Mouse (Mus musculus) heart, embryonic 15.5 days (tissue): ENCODE results near the gene Dpagt1. TPM values are rescaled to one million over a fixed set of nuclear protein-coding genes. Genes with fewer than 3 reads are reported as not detected.
"Not testable (repeated sequence)": the region's sequence is repeated elsewhere in the genome, so short reads cannot be mapped to it uniquely, and the experiment has no call there.

ENCODE experiments used
- ATAC-seq: fragments of 200-750 bp; cut with Nextera tagmentation; replicated peaks from 2 replicates; pipeline ENCODE4 v1.8.0; 2017; ENCODE audit warnings: low read depth, moderate TSS enrichment; ENCODE audit not compliant: insufficient number of reproducible peaks, insufficient read depth, low FRiP score
- H3K27ac ChIP-seq: fragments of 300-500 bp; sonication (generic); 2 replicates; pipeline ENCODE4 v1.5.1; 2015; ENCODE audit warnings: mild to moderate bottlenecking, inconsistent platforms
- H3K27me3 ChIP-seq: fragments of 300-500 bp; sonication (generic); 2 replicates; pipeline ENCODE4 v1.6.1; 2015; ENCODE audit warnings: inconsistent platforms
- H3K36me3 ChIP-seq: fragments of 300-500 bp; sonication (generic); 2 replicates; pipeline ENCODE4 v1.6.1; 2015; ENCODE audit warnings: mild to moderate bottlenecking, inconsistent platforms
- H3K4me1 ChIP-seq: fragments of 300-500 bp; sonication (generic); replicated peaks from 2 replicates; pipeline ENCODE4 v1.6.1; 2015; ENCODE audit warnings: inconsistent platforms
- H3K4me2 ChIP-seq: fragments of 300-500 bp; sonication (generic); 2 replicates; pipeline ENCODE4 v1.6.1; 2015; ENCODE audit warnings: inconsistent platforms, mild to moderate bottlenecking, moderate library complexity
- H3K4me3 ChIP-seq: fragments of 300-500 bp; sonication (generic); 2 replicates; pipeline ENCODE4 v1.5.1; 2015; ENCODE audit warnings: mild to moderate bottlenecking, inconsistent platforms
- H3K9ac ChIP-seq: fragments of 300-500 bp; sonication (generic); 2 replicates; pipeline ENCODE4 v1.6.1; 2015; ENCODE audit warnings: mild to moderate bottlenecking, inconsistent platforms
- H3K9me3 ChIP-seq: fragments of 300-500 bp; sonication (generic); replicated peaks from 2 replicates; pipeline ENCODE4 v1.6.1; 2016; ENCODE audit warnings: inconsistent platforms
- WGBS: fragments of 180-500 bp; shearing (Covaris S2); methylation state at CpG from one replicate; pipeline ENCODE4 v1.1.7; 2015; ENCODE audit warnings: mixed read lengths; 5-methylcytosine and 5-hydroxymethylcytosine counted together
- polyA plus RNA-seq: library from polyadenylated mRNA; unstranded; fragments of >200 nt; fragmentation: Nextera tagmentation; extraction: Ambion mirVana; gene quantifications from 2 replicates; pipeline ENCODE4 v1.2.1, GENCODE M21; 2015

The Dpagt1 gene
- polyA plus RNA-seq, 1 experiment from 2014 or later, result 27.8 TPM

DNA sequence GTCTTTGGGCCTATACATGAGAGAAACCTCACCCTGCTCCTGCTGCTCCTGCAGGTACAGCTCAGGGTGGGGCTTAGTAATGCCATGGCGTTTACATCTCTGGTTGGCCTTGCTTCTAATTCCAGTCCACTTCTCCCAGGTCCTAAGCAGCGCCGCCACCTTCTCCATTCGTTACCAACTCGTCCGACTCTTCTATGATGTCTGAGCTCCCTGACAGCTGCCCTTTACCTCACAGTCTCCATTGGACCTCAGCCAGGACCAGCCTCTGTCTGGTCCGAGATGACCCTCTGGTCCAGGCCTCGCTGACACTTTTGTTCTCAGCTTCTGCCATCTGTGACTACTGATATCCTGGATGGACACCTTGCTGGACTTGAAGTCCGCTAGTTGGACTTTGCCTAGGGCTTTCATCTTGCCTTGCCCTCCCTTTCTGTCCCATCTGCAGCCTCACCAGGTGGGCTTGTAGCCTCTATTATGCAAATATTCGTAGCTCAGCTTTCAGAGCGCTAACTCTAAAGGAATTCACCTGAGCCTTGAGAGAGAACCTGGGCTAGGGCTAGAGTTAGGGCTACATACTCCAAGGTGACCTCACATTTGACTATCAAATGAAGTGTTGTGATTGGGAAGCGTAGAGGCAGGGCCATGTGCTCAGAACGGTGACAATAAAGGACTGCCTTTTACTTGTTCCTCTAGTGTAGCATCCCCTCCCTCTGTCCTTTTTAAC lies 7.3 kb downstream of the Dpagt1 start:
- peaks cover 70% of the 10 kb centered on the region for H3K36me3 ChIP-seq
- 92% methylated on average over 13 of the region's 13 CpGs for WGBS
- H3K4me3 ChIP-seq, result no peak overlapping the region
- no peaks in the 10 kb centered on the region for H3K9me3 ChIP-seq
- H3K27ac ChIP-seq, result no peak overlapping the region
- no peak overlapping the region for H3K4me2 ChIP-seq
- no peak for ATAC-seq
- no peaks in the 10 kb centered on the region for H3K27me3 ChIP-seq
- H3K9ac ChIP-seq, result no peak overlapping the region
- peaks cover 25% of the 10 kb centered on the region for H3K4me1 ChIP-seq

- H3K4me1 ChIP-seq, result peaks cover 24% of the 10 kb centered on the region
- ATAC-seq, result peak; percentile 93
- peak within 1 kb of the TSS; percentile 82 for H3K9ac ChIP-seq
- no peaks in the 10 kb centered on the region for H3K9me3 ChIP-seq
- WGBS, result under 1% methylated on average over 88 of the region's 91 CpGs
- no peaks in the 10 kb centered on the region for H3K27me3 ChIP-seq
- peak within 1 kb of the TSS; percentile 77 for H3K4me2 ChIP-seq
- H3K27ac ChIP-seq, result peak within 1 kb of the TSS; percentile 98
- peak within 1 kb of the TSS; percentile 71 for H3K4me3 ChIP-seq
- H3K36me3 ChIP-seq, result peaks cover 64% of the 10 kb centered on the region
Observed at GRCm38 (mm10) chr9:44334396-44335330, 8.8 kb downstream of the Dpagt1 start, which contains the start of gene H2afx. TSS of gene H2afx (plus strand) at chr9:44334694.

DNA sequence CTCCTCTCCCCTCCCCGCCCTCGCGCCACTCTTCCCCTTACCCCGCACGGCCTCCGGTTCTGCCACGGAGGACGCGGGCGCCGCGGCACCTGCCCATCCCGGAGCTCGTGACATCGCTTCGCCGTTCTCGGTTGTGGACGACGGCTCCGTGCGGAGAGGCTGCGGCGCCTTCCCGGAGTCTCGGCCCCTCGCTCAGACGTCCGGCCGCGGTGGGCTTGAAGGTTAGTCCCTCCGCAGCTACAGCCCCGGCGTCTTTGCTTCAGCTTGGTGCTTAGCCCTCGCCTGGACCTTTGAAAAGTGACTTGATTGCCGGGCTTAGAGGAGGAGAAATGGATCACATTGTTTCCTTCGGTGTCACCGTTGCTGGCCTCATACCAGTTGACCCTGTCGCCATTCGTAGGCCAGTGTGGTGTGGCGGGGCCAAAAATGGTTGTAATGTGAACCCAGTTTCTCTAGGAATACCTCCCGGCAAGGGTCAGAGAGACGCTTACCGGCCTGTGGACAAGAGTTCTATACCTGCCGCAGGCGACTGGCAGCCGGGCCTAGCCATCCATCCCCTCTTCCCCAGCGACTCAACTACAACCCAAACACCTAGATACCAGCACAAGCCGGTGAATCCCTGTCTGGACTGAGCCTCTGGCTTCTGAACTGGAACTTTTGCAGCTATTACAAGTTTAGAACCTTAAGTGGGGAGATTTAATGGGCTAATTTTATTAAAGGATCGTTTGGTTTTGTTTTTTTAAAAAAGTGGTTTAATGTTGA lies 9.7 kb downstream of the Dpagt1 start:
- Histone ChIP-seq H3K27me3 (no peaks in the 10 kb centered on the region), H3K27ac (peak overlapping the region; percentile 98), H3K9ac (peak overlapping the region; percentile 82), H3K9me3 (no peaks in the 10 kb centered on the region), H3K4me3 (peak overlapping the region; percentile 71), H3K36me3 (peaks cover 60% of the 10 kb centered on the region), H3K4me2 (peak overlapping the region; percentile 77), H3K4me1 (peaks cover 24% of the 10 kb centered on the region)
- 0% methylated on average over 50 of the region's 50 CpGs for WGBS
- ATAC-seq, result no peak; the same call in 1 of the 2 replicates

DNA sequence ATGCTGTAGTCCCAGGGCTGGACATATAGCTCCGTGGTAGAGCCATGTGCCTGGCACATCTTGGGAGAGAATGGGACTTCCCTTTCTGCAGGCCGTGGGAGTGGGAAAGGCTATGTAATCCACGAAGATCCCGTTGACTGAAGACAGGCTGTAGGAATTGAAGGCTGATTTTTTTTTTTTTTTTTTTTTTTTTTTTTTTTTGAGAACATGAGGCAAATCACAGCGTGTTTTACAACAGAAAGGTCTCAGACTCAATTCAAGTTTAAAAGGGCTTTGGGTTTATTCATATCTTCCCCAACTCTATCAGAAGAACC lies 10.2 kb downstream of the Dpagt1 start:
- peaks cover 24% of the 10 kb centered on the region for H3K4me1 ChIP-seq
- peak overlapping the region; percentile 98 for H3K27ac ChIP-seq
- 2% methylated on average over 5 of the region's 5 CpGs for WGBS
- H3K9ac ChIP-seq, result peak overlapping the region; percentile 82
- H3K9me3 ChIP-seq, result no peaks in the 10 kb centered on the region
- no peaks in the 10 kb centered on the region for H3K27me3 ChIP-seq
- H3K4me3 ChIP-seq, result peak overlapping the region; percentile 71
- peak overlapping the region; percentile 77 for H3K4me2 ChIP-seq
- H3K36me3 ChIP-seq, result peaks cover 56% of the 10 kb centered on the region
- ATAC-seq, result no peak

DNA sequence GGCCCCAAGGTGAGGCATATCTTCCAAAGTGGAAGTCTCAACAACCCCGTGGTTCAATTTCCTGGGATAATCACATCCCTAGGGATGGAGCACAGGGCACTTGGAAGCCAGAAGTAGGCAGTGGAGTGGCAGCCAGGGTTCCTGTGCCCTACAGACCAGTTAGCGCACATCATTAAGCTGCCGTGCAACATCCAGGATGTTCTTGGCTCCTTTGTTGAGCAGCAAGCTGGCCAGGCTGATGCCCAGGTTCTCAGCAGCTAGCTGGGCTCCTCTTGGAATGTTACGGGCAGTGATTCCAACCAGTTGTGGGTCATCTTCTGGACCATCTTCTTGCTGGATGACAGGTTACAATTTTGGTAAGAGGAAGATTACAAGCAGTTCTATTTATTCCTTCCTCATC lies 10.7 kb downstream of the Dpagt1 start:
- not testable (repeated sequence) for H3K27ac ChIP-seq
- peaks cover 55% of the 10 kb centered on the region for H3K36me3 ChIP-seq

GRCm38 (mm10) chr9:44336964-44337363 lies 11.1 kb downstream of the Dpagt1 start:
- no peaks in the 10 kb centered on the region for H3K9me3 ChIP-seq
- H3K4me1 ChIP-seq, result peaks cover 28% of the 10 kb centered on the region
- peak overlapping the region; percentile 82 for H3K9ac ChIP-seq
- WGBS, result 60% methylated on average over 3 of the region's 3 CpGs
- H3K27me3 ChIP-seq, result no peaks in the 10 kb centered on the region
- no peak overlapping the region for H3K27ac ChIP-seq
- H3K4me2 ChIP-seq, result peak overlapping the region; percentile 77
- H3K4me3 ChIP-seq, result peak overlapping the region; percentile 71
- H3K36me3 ChIP-seq, result peaks cover 54% of the 10 kb centered on the region
- ATAC-seq, result no peak

More for the DNA sequence above, 10.7 kb downstream of the Dpagt1 start:
- not testable (repeated sequence) for H3K27me3 ChIP-seq, ATAC-seq, H3K9me3 ChIP-seq
- Histone ChIP-seq H3K4me1 (peaks cover 24% of the 10 kb centered on the region), H3K4me2 (peak overlapping the region; percentile 77), H3K9ac (peak overlapping the region; percentile 82), H3K4me3 (peak overlapping the region; percentile 71)
- 32% methylated on average over 4 of the region's 4 CpGs for WGBS

GRCm38 (mm10) chr9:44337436-44338169 lies 11.8 kb downstream of the Dpagt1 start:
- Histone ChIP-seq H3K9me3 (no peaks in the 10 kb centered on the region), H3K36me3 (peaks cover 49% of the 10 kb centered on the region), H3K27ac (0 out of 2 replicates have a peak overlapping the region, but pooled peaks have one; percentile 0)

GRCm38 (mm10) chr9:44338574-44338973 lies 12.8 kb downstream of the Dpagt1 start:
- peaks cover 39% of the 10 kb centered on the region for H3K36me3 ChIP-seq
- H3K9me3 ChIP-seq, result no peaks in the 10 kb centered on the region
- H3K4me3 ChIP-seq, result no peak overlapping the region
- no peak overlapping the region for H3K9ac ChIP-seq
- 81% methylated on average over 5 of the region's 5 CpGs for WGBS
- peaks cover 39% of the 10 kb centered on the region for H3K4me1 ChIP-seq
- H3K27me3 ChIP-seq, result no peaks in the 10 kb centered on the region
- no peak overlapping the region for H3K4me2 ChIP-seq
- no peak overlapping the region for H3K27ac ChIP-seq
- no peak for ATAC-seq

More at GRCm38 (mm10) chr9:44337436-44338169, 11.8 kb downstream of the Dpagt1 start:
- Histone ChIP-seq H3K4me2 (peak overlapping the region; percentile 77), H3K9ac (peak overlapping the region; percentile 82; the same call in 1 of the 2 replicates), H3K27me3 (no peaks in the 10 kb centered on the region), H3K4me1 (peaks cover 34% of the 10 kb centered on the region), H3K4me3 (peak overlapping the region; percentile 71)
- 68% methylated on average over 9 of the region's 9 CpGs for WGBS
- ATAC-seq, result no peak

DNA sequence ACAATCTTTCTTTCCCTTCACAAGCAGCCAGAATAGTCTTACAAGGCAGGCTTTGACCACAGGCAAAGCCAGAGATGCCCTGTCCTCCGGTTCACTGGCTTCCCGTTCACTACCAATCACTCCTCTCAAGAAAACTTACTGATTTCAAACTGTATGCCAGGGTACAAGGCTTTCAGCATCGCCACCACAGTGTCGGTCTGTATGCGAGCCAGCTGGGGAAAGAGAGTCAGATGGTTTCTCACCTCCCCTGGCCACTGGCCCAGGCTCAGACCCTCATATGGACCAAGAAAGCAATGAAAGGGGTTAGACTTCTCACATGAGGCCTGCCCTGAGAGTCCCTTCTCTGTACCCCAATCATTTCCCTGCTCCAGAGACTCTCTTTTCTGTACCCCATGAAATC lies 15.7 kb downstream of the Dpagt1 start:
- H3K4me2 ChIP-seq, result no peak overlapping the region
- H3K36me3 ChIP-seq, result peaks cover 35% of the 10 kb centered on the region
- no peaks in the 10 kb centered on the region for H3K27me3 ChIP-seq
- peak overlapping the region; percentile 29; the same call in 1 of the 2 replicates for H3K9ac ChIP-seq
- whole genome bisulfite sequencing, result 88% methylated on average over 5 of the region's 5 CpGs
- no peak for ATAC-seq
- no peak overlapping the region for H3K4me3 ChIP-seq
- H3K4me1 ChIP-seq, result peaks cover 36% of the 10 kb centered on the region
- no peaks in the 10 kb centered on the region for H3K9me3 ChIP-seq
- H3K27ac ChIP-seq, result no peak overlapping the region

GRCm38 (mm10) chr9:44342173-44342572 lies 16.4 kb downstream of the Dpagt1 start:
- no peak overlapping the region; the same call in 1 of the 2 replicates for H3K4me3 ChIP-seq
- H3K36me3 ChIP-seq, result peaks cover 29% of the 10 kb centered on the region
- peak overlapping the region; percentile 29; the same call in 1 of the 2 replicates for H3K9ac ChIP-seq
- no peaks in the 10 kb centered on the region for H3K27me3 ChIP-seq
- H3K27ac ChIP-seq, result peak overlapping the region; percentile 100; the same call in 1 of the 2 replicates
- H3K4me2 ChIP-seq, result peak overlapping the region; percentile 76
- WGBS, result 54% methylated on average over 3 of the region's 3 CpGs
- peaks cover 29% of the 10 kb centered on the region for H3K4me1 ChIP-seq
- no peaks in the 10 kb centered on the region for H3K9me3 ChIP-seq
- ATAC-seq, result no peak
